Mouse (Mus musculus): ENCODE measurements around the gene Gm7030. TPM values are rescaled to one million over a fixed set of nuclear protein-coding genes. Genes with fewer than 3 reads are reported as not detected.

Gm7030 gene
- polyA plus RNA-seq, 1 experiment from 2014 or later, result not detected

Other genes with a start within 250 kb of the Gm7030 start
- 50.3 and 52.9 TPM in 2 replicates for gene Dhx16, start 249.6 kb downstream of the Gm7030 start, polyA plus RNA-seq (2014; fragmentation: Nextera tagmentation; extraction: Ambion mirVana)
- gene 2310061I04Rik, start 232.0 kb downstream of the Gm7030 start, polyA plus RNA-seq (2014; fragmentation: Nextera tagmentation; extraction: Ambion mirVana), result 26.9 and 29.9 TPM in 2 replicates
- 213 and 224 TPM in 2 replicates for gene Atat1, start 219.3 kb downstream of the Gm7030 start, polyA plus RNA-seq (2014; fragmentation: Nextera tagmentation; extraction: Ambion mirVana)
- 66.1 and 66.8 TPM in 2 replicates for gene Mrps18b, start 213.0 kb downstream of the Gm7030 start, polyA plus RNA-seq (2014; fragmentation: Nextera tagmentation; extraction: Ambion mirVana)
- gene Ppp1r10, start 213.0 kb downstream of the Gm7030 start, polyA plus RNA-seq (2014; fragmentation: Nextera tagmentation; extraction: Ambion mirVana), result 52.6 and 59.3 TPM in 2 replicates
- gene Abcf1, start 159.7 kb downstream of the Gm7030 start, polyA plus RNA-seq (2014; fragmentation: Nextera tagmentation; extraction: Ambion mirVana), result 108 and 122 TPM in 2 replicates
- 46.0 and 48.4 TPM in 2 replicates for gene Gnl1, start 149.6 kb downstream of the Gm7030 start, polyA plus RNA-seq (2014; fragmentation: Nextera tagmentation; extraction: Ambion mirVana)
- 50.8 and 54.4 TPM in 2 replicates for gene Prr3, start 149.2 kb downstream of the Gm7030 start, polyA plus RNA-seq (2014; fragmentation: Nextera tagmentation; extraction: Ambion mirVana)
- 3.5 and 4.3 TPM in 2 replicates for gene H2-T24, start 108.9 kb downstream of the Gm7030 start, polyA plus RNA-seq (2014; fragmentation: Nextera tagmentation; extraction: Ambion mirVana)
- gene H2-T23, start 96.6 kb downstream of the Gm7030 start, polyA plus RNA-seq (2014; fragmentation: Nextera tagmentation; extraction: Ambion mirVana), result 3.1 and 3.4 TPM in 2 replicates
- 7.6 and 8.3 TPM in 2 replicates for gene H2-T22, start 86.7 kb downstream of the Gm7030 start, polyA plus RNA-seq (2014; fragmentation: Nextera tagmentation; extraction: Ambion mirVana)
- gene Gm6034, start 86.5 kb downstream of the Gm7030 start, polyA plus RNA-seq (2014; fragmentation: Nextera tagmentation; extraction: Ambion mirVana), result not detected in 2 replicates
- gene Gm11127, start 71.1 kb downstream of the Gm7030 start, polyA plus RNA-seq (2014; fragmentation: Nextera tagmentation; extraction: Ambion mirVana), result not detected in 2 replicates
- gene Gm19684, start 7.7 kb downstream of the Gm7030 start, polyA plus RNA-seq (2014; fragmentation: Nextera tagmentation; extraction: Ambion mirVana), result not detected in 2 replicates
- not detected in 2 replicates for gene Gm8909, start 39.1 kb upstream of the Gm7030 start, polyA plus RNA-seq (2014; fragmentation: Nextera tagmentation; extraction: Ambion mirVana)
- gene H2-T3, start 60.9 kb upstream of the Gm7030 start, polyA plus RNA-seq (2014; fragmentation: Nextera tagmentation; extraction: Ambion mirVana), result not detected in 2 replicates
- gene Rpp21, start 128.6 kb upstream of the Gm7030 start, polyA plus RNA-seq (2014; fragmentation: Nextera tagmentation; extraction: Ambion mirVana), result 82.2 and 89.0 TPM in 2 replicates
- gene Trim39, start 142.8 kb upstream of the Gm7030 start, polyA plus RNA-seq (2014; fragmentation: Nextera tagmentation; extraction: Ambion mirVana), result 22.0 and 23.0 TPM in 2 replicates
- 0.33 TPM in 2 replicates for gene H2-M10.2, start 157.1 kb upstream of the Gm7030 start, polyA plus RNA-seq (2014; fragmentation: Nextera tagmentation; extraction: Ambion mirVana)
- not detected in 2 replicates for gene H2-M10.1, start 196.7 kb upstream of the Gm7030 start, polyA plus RNA-seq (2014; fragmentation: Nextera tagmentation; extraction: Ambion mirVana)
- not detected in 2 replicates for gene H2-M10.3, start 239.0 kb upstream of the Gm7030 start, polyA plus RNA-seq (2014; fragmentation: Nextera tagmentation; extraction: Ambion mirVana)